Mouse (Mus musculus) adrenal gland, postnatal 10 days (tissue): ENCODE results near the gene Gm12216. TPM values are rescaled to one million over a fixed set of nuclear protein-coding genes. Genes with fewer than 3 reads are reported as not detected.
"Not testable (repeated sequence)": the region's sequence is repeated elsewhere in the genome, so short reads cannot be mapped to it uniquely, and the experiment has no call there.

ENCODE experiments used
- DNase-seq: peaks from one replicate; pipeline ENCODE4 v3.0.0; 2021; ENCODE audit warnings: mixed read lengths
- total RNA-seq, 2 experiments: library from RNA; stranded (reverse); gene quantifications; 2 replicates each; pipeline ENCODE4 v1.2.3; 2021

Gene Gm12216
- total RNA-seq, 2 experiments from 2014 or later: 5.7 to 7.9 TPM

DNA sequence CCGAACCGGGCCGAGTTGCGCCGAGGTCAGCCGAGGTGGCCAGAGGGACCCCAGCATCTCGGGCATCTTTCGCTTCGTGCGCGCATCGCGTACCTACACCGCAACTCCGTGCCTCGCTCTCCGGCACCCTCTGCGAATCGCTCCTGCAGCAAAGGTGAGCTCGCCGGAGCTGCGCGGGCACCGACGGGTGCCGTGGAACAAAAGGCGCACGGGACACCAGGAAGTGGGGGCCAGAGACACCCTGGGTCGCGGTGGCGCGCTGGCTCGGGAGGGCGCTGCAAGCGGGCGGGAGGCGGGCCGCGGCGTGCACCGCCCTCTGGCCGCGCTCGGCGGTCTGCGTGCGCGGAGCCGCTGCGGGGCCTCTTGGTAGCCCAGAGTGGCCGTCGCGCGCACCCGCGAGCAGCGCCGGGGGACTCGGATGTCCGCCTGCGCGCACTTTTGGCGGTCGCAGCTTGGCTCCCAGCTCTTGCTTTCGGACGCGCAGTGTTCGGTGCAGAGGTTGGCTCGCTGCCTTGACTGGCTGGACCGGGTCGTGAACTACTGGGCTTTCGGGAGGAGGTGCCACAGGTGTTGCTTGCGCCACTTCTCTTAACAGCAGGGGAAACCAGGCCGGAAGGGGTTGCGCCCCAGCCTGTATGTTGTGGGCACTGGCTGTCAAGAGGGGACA, 88.8 kb downstream of the Gm12216 start:
- peak; percentile 89 for DNase-seq

GRCm38 (mm10) chr11:53769760-53770124, 89.3 kb downstream of the Gm12216 start, which contains the start of gene Irf1:
Irf1 (plus strand) TSS chr11:53770014.
- DNase-seq: peak; percentile 97

DNA sequence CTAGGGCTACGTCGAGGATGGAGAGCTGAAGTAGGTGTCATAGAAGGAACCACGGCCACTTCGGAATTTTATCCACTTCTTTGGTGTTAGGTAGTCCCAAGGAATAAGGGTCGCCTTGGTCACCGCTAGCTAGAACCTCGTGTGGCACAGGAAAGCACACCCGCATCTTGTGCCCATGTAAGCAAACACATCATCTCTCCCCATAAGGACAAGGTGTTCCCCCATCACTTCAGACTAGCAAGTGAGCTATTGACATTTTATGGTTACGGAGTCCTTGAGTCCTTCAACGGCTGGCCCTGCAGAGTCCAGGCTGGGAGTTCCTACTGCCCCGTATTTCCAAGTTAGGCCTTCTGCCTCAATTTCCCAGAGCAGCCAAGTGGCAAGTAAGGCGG, 89.9 kb downstream of the Gm12216 start:
- DNase-seq: no peak

DNA sequence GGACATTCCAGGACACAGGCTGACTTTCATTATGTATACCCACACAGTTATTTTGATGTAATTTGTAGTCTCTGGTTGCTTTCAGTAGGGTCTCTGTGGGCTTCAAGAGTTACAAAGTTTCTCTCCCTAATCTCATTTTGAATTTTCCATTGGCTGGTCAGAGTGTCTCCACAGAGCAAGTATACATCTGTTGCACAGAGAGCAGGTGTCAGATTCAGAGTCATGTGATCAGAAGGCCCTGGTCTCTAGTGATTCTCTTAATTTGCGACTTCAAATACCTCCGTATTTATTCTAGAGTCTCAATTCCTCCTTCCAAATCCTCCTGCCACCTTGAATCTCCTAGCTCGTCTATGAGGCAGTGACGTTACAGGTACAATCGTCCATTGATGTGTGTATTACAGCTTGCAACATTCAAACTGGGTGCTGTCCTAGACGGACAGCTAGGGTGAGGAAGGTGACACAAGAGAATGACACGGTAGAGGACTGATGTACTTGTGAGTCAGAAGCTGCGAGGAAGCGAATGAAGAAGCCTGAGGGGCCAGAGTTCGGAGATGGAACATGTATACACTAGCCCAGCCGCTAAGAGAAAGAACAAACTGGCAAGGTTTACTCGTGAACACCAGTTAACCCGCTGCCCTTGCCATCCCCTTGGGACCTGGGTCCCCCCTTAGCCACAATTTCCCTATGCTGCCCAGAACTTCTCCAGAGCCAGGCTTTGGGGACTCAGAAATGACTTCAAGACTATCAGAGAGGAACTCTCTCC, 90.5 kb downstream of the Gm12216 start:
- DNase-seq: no peak

DNA sequence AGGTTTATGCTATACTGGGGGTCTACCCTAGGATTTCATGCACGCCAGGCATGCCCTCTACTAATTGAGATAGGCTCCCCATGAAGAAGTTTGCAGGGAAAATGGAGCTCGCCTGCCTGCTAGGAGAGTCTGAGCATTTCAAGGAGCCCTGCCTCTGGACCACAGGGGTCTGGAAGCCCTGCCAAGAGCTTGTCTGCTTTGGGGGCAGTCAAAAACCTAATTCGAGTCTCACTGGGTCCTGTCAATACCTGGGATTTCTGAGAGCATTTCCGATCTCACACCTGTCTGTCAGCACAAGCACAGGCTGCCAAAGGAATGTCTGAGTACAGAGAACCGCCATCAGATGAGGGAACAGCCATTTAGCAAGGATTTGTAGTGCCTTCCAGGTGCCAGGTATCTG, 94.5 kb downstream of the Gm12216 start:
- DNase-seq: no peak

- peak; percentile 94 for DNase-seq
Measured at GRCm38 (mm10) chr11:53763496-53764140, 95.4 kb downstream of the Gm12216 start.

- peak; percentile 95 for DNase-seq
Measured at GRCm38 (mm10) chr11:53762827-53763495, 96.1 kb downstream of the Gm12216 start.

DNA sequence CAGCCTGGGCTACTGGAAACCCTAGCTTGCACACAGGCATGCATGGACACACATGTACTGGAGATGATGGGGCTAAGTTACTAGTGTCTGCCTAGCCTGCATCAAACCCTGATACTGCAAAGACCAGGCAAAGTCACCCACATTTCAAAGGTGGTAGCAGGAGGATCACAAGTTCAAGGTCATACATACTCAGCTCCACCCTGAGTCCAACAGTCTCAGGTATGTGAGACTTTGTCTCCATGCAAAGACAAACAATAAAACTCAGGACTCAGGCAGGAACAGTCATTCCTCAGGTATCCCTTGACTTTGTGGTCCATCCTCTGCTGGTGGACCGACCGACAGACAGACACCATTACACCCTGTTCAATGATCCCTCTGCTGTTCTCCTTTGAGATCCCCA, 96.6 kb downstream of the Gm12216 start:
- DNase-seq: no peak

DNA sequence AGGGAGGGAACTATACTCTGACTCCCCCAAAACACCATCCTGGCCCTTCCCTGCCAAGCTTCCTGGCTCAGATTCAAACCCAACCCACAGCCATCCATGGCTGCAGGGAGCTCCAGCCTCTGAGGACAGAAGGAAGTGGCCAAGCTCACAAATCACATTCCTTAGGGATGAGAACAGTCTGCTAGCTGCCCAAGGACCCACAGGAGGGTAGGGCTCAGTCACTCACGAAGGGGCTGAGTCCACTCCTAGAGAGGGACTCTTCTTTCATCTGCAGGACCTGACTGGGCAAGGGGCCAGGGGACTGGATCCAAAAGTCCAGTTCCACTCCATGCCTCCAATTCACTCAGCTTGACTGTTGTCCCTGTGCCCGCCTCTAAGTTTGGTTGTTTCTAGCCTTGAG, 97.2 kb downstream of the Gm12216 start:
- DNase-seq: peak; percentile 93

DNA sequence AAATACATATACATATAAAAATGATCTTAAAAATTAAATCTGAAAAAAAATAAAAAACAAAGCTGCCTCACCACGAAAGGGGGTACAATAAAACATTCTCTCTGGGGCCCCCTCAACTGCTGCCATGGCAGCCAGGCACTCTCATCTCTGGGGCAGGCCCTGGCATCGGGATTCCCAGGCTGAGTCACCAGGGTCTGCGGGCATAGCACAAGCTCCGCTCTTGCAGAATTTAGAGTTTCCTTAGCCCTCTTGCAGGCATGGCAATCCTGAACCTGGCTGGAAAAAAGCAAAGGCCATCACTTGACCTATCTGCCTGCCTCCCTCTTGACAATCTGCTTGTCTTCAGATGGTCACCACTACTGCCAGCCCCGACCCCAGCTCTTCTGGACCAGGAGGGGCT, 97.8 kb downstream of the Gm12216 start:
- DNase-seq: peak; percentile 56

DNA sequence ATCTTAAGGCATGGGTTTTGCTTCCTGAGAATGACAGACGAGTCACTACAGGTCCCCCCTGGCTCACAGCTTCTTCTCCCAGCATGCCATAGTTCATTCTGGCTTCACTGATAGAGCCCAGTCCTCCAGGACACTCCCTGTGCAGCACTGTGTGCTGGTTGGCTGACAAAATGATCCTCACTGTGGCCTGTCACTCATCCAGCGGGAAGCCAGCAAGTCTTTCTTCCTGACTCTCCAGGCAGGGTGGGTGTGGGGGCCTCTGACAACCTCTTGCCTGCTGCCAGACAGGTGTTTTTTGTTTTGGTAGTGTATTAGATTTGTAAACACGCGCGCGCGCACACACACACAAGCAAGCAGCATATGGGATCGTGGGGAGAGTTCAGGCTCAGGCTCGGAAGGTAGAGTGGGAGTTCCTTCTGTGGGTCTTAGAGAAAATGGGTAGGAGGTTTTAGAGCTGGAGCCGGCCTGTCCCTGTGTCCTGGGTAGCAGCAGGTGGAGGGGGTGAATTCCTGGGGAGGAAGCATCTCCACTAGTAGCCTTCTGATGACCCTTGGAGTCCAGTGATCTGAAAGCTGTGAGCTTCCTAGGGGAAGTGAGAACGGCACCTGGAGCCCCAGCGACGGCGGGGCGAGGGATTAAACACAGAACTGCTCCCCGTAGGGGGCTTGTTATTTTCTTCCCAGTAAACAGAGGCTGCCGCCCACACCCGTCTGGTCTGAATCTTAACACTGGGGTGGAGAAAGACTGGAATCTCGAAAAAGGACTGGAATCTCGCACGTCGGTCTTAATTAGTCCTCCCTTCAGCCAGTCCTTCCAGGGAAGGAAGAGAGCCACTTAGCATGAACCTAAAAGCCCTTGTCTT, 99.3 kb downstream of the Gm12216 start:
- no peak for DNase-seq

GRCm38 (mm10) chr11:53758791-53759351, 100.2 kb downstream of the Gm12216 start:
- no peak for DNase-seq

DNA sequence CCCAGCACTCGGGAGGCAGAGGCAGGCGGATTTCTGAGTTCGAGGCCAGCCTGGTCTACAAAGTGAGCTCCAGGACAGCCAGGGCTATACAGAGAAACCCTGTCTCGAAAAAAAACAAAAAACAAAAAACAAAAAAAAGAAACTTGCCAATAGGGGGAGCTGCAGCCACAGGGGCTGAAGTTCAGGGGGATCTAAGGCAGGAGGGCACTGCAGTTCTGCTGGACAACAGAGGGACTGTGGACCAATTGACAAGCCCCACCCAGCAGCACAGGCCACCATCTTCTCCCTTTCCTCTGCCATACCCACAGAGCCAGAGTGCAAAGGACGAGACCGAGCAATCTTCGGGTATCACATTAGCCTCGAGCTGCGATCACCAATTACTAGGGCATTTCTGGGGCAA, 101.0 kb downstream of the Gm12216 start:
- DNase-seq: not testable (repeated sequence)

DNA sequence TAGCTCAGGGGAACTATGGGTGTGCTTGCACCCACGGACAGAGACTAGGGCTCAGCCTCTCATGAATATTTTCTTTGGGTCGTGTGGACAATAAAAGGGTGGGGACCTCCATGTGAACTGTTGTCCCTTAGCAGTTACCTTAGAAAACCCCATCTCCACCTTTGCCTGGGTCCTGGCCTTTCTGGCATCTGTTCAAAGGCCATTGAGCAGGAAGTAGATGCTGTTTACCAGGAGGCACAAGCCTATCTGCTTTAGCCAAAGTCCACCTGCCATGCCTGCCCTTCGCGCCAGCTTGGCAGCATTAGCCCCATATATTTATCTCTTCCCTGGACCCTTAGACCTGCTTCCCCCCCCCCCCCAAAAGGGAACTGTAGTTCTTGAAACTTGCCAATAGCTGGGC, 101.4 kb downstream of the Gm12216 start:
- DNase-seq: no peak

DNA sequence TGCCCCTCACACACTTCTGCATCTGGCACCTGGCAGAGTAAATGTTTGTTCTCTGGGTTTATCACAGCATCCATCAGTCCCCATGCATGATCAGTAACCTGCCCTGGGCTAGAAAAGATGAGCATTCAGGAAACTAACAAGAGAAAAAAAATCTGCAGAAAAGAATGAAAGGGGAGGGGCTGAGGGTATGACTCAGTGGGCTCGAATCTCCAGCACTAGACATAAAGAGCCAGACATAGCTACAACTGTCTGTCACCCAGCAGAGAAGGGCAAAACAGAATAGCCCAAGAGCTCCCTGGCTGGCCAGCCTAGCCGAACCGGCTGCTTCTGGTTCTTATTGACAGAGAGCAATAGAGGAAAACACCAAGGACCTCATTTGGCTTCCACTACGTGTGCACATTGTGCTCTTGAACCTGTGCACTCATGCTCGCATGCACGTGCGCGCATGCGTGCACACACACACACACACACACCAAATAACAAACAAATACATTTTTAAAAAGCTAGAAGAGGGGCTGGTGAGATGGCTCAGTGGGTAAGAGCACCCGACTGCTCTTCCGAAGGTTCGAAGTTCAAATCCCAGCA, 104.0 kb downstream of the Gm12216 start:
- DNase-seq: no peak

- no peak for DNase-seq
Measured at GRCm38 (mm10) chr11:53749716-53750352, 109.2 kb downstream of the Gm12216 start.

- DNase-seq: no peak
Measured at GRCm38 (mm10) chr11:53749306-53749705, 109.8 kb downstream of the Gm12216 start.

DNA sequence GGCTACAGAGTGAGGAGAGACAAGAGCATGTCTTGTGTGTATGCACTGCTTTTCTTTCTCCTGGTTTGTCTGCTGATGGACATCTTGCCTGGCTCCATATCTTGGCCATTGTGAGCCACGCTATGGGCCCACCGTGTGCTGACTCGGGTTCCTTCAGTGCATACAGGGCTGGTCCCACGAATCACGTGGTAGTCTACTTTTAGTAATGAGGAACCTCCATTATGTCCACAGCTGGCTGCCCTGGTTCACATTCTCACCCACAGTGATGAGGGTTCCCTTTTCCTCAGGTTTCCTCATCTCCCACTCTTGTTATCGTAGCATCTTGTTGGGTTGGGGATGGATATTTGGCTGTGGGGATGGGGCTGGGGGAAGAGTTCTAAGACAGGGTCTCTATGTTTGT, 110.4 kb downstream of the Gm12216 start:
- DNase-seq: no peak

DNA sequence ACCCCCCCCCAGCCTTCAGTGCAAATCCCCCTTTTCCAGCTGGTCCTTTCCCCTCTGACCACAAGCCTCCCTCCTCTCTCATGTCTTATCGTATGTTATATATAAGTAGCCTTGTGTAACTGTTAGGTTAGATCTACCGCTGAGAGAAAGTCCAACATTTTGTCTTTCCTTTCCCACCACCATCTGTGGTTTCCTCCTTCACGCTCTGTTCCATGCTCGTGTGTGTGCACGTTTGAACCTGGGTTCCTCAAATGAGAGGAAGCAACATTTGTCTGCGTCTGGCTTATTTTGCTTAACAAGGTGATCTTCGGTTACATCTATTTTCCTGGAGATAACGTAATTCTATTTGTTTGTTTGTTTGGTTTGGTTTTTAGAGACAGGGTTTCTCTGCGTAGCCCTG, 111.1 kb downstream of the Gm12216 start:
- no peak for DNase-seq

DNA sequence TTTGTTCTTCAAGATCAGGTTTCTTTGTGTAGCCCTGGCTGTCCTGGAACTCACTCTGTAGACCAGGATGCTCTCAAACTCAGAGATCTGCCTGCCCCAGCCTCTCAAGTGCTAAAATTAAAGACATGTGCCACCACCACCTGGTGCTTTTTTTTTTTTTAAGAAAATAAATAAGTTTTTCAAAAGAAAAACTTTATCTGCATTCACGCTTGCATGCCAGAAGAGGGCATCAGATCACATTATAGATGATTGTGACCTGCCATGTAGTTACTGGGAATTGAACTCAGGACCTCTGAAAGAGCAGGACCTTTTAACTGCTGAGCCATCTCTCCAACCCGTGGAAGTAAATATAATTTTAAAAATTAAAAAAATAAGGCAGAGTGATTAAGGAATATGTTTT, 113.8 kb downstream of the Gm12216 start:
- no peak for DNase-seq

- no peak for DNase-seq
Measured at GRCm38 (mm10) chr11:53742353-53742752, 116.7 kb downstream of the Gm12216 start.
